Mouse (Mus musculus): ENCODE results near the gene Tmem204. TPM values are rescaled to one million over a fixed set of nuclear protein-coding genes. Genes with fewer than 3 reads are reported as not detected.

Gene Tmem204
- polyA plus RNA-seq, 1 experiment = 0.43 TPM

GRCm38 (mm10) chr17:25082081-25082847, 1.1 kb downstream of the Tmem204 start:
- H3K4me2 ChIP-seq (ENCODE audit: low read depth) = no peak overlapping the region

GRCm38 (mm10) chr17:25080960-25081381, 2.4 kb downstream of the Tmem204 start:
- Histone ChIP-seq H3K36me3 (ENCODE audit: control insufficient read depth, insufficient read depth) (no peaks in the 10 kb centered on the region), H3K4me2 (ENCODE audit: low read depth) (no peak overlapping the region), H3K27me3 (ENCODE audit: control insufficient read depth, insufficient read depth, insufficient read length) (no peaks in the 10 kb centered on the region), H3K4me3 (no peak overlapping the region), H3K79me2 (ENCODE audit: control insufficient read depth, insufficient read depth) (no peaks in the 10 kb centered on the region), H3ac (ENCODE audit: control insufficient read depth, insufficient read length) (no peak overlapping the region)
- TF ChIP-seq REST (IDR thresholded peaks at IDR 0.05; ENCODE audit: insufficient read depth, insufficient read length) (no peak), TCF12 (IDR thresholded peaks at IDR 0.05; ENCODE audit: insufficient read depth, poor library complexity, severe bottlenecking) (no peak), POLR2AphosphoS2 (IDR thresholded peaks at IDR 0.05; ENCODE audit: insufficient read length, low read depth) (no peak), CEBPB (IDR thresholded peaks at IDR 0.05; ENCODE audit: insufficient read depth, poor library complexity, severe bottlenecking) (no peak), E2F4 (IDR thresholded peaks at IDR 0.05; ENCODE audit: insufficient read depth) (no peak), TCF3 (IDR thresholded peaks at IDR 0.05; ENCODE audit: insufficient read length, low read depth) (no peak), MAX (IDR thresholded peaks at IDR 0.05; ENCODE audit: low read depth) (no peak), MYOD1 (IDR thresholded peaks at IDR 0.05; ENCODE audit: control insufficient read depth in 1 of 3, insufficient read length in 2 of 3, low read depth in 2 of 3) (no peak), USF1 (IDR thresholded peaks at IDR 0.05; ENCODE audit: low read depth) (no peak), POLR2A (IDR thresholded peaks at IDR 0.05; ENCODE audit: insufficient read length, low read depth) (no peak), MYOG (IDR thresholded peaks at IDR 0.05; ENCODE audit: control insufficient read depth in 1 of 3, insufficient read depth in 1 of 3, insufficient read length in 2 of 3, low read depth in 2 of 3) (no peak), SRF (IDR thresholded peaks at IDR 0.05; ENCODE audit: control insufficient read depth, insufficient read length, low read depth) (no peak)

More at GRCm38 (mm10) chr17:25082081-25082847, 1.1 kb downstream of the Tmem204 start:
- H3K27me3 ChIP-seq (ENCODE audit: control insufficient read depth, insufficient read depth, insufficient read length) = no peaks in the 10 kb centered on the region
- TF ChIP-seq CEBPB (IDR thresholded peaks at IDR 0.05; ENCODE audit: insufficient read depth, poor library complexity, severe bottlenecking) = no peak
- TF ChIP-seq REST (IDR thresholded peaks at IDR 0.05; ENCODE audit: insufficient read depth, insufficient read length) = no peak
- TF ChIP-seq MYOG (IDR thresholded peaks at IDR 0.05; ENCODE audit: control insufficient read depth in 1 of 3, insufficient read depth in 1 of 3, insufficient read length in 2 of 3, low read depth in 2 of 3) = no peak
- TF ChIP-seq POLR2A (IDR thresholded peaks at IDR 0.05; ENCODE audit: insufficient read length, low read depth) = no peak
- TF ChIP-seq E2F4 (IDR thresholded peaks at IDR 0.05; ENCODE audit: insufficient read depth) = no peak
- no peak for TF ChIP-seq MAX (IDR thresholded peaks at IDR 0.05; ENCODE audit: low read depth)
- TF ChIP-seq USF1 (IDR thresholded peaks at IDR 0.05; ENCODE audit: low read depth) = no peak
- TF ChIP-seq MYOD1 (IDR thresholded peaks at IDR 0.05; ENCODE audit: control insufficient read depth in 1 of 3, insufficient read length in 2 of 3, low read depth in 2 of 3) = no peak
- no peak for TF ChIP-seq TCF3 (IDR thresholded peaks at IDR 0.05; ENCODE audit: insufficient read length, low read depth)
- TF ChIP-seq POLR2AphosphoS2 (IDR thresholded peaks at IDR 0.05; ENCODE audit: insufficient read length, low read depth) = no peak
- TF ChIP-seq SRF (IDR thresholded peaks at IDR 0.05; ENCODE audit: control insufficient read depth, insufficient read length, low read depth) = no peak
- no peak overlapping the region for H3ac ChIP-seq (ENCODE audit: control insufficient read depth, insufficient read length)
- no peaks in the 10 kb centered on the region for H3K36me3 ChIP-seq (ENCODE audit: control insufficient read depth, insufficient read depth)
- H3K4me3 ChIP-seq = no peak overlapping the region
- H3K79me2 ChIP-seq (ENCODE audit: control insufficient read depth, insufficient read depth) = no peaks in the 10 kb centered on the region

GRCm38 (mm10) chr17:25080210-25080609, 3.2 kb downstream of the Tmem204 start:
- H3K36me3 ChIP-seq (ENCODE audit: control insufficient read depth, insufficient read depth) = no peaks in the 10 kb centered on the region
- no peaks in the 10 kb centered on the region for H3K79me2 ChIP-seq (ENCODE audit: control insufficient read depth, insufficient read depth)
- no peaks in the 10 kb centered on the region for H3K27me3 ChIP-seq (ENCODE audit: control insufficient read depth, insufficient read depth, insufficient read length)
- no peak overlapping the region for H3K4me3 ChIP-seq
- TF ChIP-seq TCF12 (IDR thresholded peaks at IDR 0.05; ENCODE audit: insufficient read depth, poor library complexity, severe bottlenecking) = no peak
- no peak for TF ChIP-seq POLR2AphosphoS2 (IDR thresholded peaks at IDR 0.05; ENCODE audit: insufficient read length, low read depth)
- no peak for TF ChIP-seq MAX (IDR thresholded peaks at IDR 0.05; ENCODE audit: low read depth)
- no peak for TF ChIP-seq USF1 (IDR thresholded peaks at IDR 0.05; ENCODE audit: low read depth)
- no peak for TF ChIP-seq REST (IDR thresholded peaks at IDR 0.05; ENCODE audit: insufficient read depth, insufficient read length)
- no peak overlapping the region for H3K4me2 ChIP-seq (ENCODE audit: low read depth)
- no peak overlapping the region for H3ac ChIP-seq (ENCODE audit: control insufficient read depth, insufficient read length)

GRCm38 (mm10) chr17:25077771-25078372, 5.5 kb downstream of the Tmem204 start:
- H3ac ChIP-seq (ENCODE audit: control insufficient read depth, insufficient read length) = no peak overlapping the region
- no peak overlapping the region for H3K4me2 ChIP-seq (ENCODE audit: low read depth)
- TF ChIP-seq MAX (IDR thresholded peaks at IDR 0.05; ENCODE audit: low read depth) = no peak
- TF ChIP-seq REST (IDR thresholded peaks at IDR 0.05; ENCODE audit: insufficient read depth, insufficient read length) = no peak
- no peak for TF ChIP-seq CEBPB (IDR thresholded peaks at IDR 0.05; ENCODE audit: insufficient read depth, poor library complexity, severe bottlenecking)
- TF ChIP-seq POLR2A (IDR thresholded peaks at IDR 0.05; ENCODE audit: insufficient read length, low read depth) = no peak
- no peak for TF ChIP-seq TCF3 (IDR thresholded peaks at IDR 0.05; ENCODE audit: insufficient read length, low read depth)
- no peak for TF ChIP-seq E2F4 (IDR thresholded peaks at IDR 0.05; ENCODE audit: insufficient read depth)
- no peaks in the 10 kb centered on the region for H3K79me2 ChIP-seq (ENCODE audit: control insufficient read depth, insufficient read depth)
- H3K36me3 ChIP-seq (ENCODE audit: control insufficient read depth, insufficient read depth) = no peaks in the 10 kb centered on the region
- no peaks in the 10 kb centered on the region for H3K27me3 ChIP-seq (ENCODE audit: control insufficient read depth, insufficient read depth, insufficient read length)
- H3K4me3 ChIP-seq = no peak overlapping the region

- no peaks in the 10 kb centered on the region for H3K36me3 ChIP-seq (ENCODE audit: control insufficient read depth, insufficient read depth)
- no peaks in the 10 kb centered on the region for H3K27me3 ChIP-seq (ENCODE audit: control insufficient read depth, insufficient read depth, insufficient read length)
- no peak overlapping the region for H3ac ChIP-seq (ENCODE audit: control insufficient read depth, insufficient read length)
- no peaks in the 10 kb centered on the region for H3K79me2 ChIP-seq (ENCODE audit: control insufficient read depth, insufficient read depth)
- H3K4me2 ChIP-seq (ENCODE audit: low read depth) = no peak overlapping the region
- H3K4me3 ChIP-seq = no peak overlapping the region
- TF ChIP-seq TCF12 (IDR thresholded peaks at IDR 0.05; ENCODE audit: insufficient read depth, poor library complexity, severe bottlenecking) = no peak
- TF ChIP-seq CEBPB (IDR thresholded peaks at IDR 0.05; ENCODE audit: insufficient read depth, poor library complexity, severe bottlenecking) = no peak
- no peak for TF ChIP-seq TCF3 (IDR thresholded peaks at IDR 0.05; ENCODE audit: insufficient read length, low read depth)
Observed at GRCm38 (mm10) chr17:25076906-25077305, 6.5 kb downstream of the Tmem204 start.

Measured in myocyte (in vitro differentiated cells).